Mouse (Mus musculus): ENCODE measurements around the gene Bach2.

Gene Bach2

GRCm38 (mm10) chr4:32530921-32531846, 292.6 kb downstream of the Bach2 start:
- no peak for DNase-seq (ENCODE audit: low spot score)

DNA sequence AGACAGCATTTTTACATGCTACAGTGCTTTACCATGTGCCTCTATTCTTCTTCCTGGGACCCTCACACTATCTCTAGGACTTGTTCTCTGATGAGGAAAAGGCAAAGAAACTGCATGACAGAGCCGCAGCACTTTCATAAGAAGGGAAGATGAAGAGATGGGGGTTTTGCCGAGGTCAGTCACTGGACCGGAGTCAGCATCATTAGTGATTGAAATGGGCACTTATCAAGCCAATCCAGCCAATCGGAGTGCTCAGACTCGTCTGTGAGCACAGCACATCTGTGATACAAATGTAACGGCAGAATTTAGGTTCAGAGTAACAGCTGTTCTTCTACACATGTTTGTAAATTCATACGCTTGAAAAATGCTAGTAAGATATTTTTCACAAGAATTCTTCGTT, 293.5 kb downstream of the Bach2 start:
- no peak for DNase-seq (ENCODE audit: low spot score)

DNA sequence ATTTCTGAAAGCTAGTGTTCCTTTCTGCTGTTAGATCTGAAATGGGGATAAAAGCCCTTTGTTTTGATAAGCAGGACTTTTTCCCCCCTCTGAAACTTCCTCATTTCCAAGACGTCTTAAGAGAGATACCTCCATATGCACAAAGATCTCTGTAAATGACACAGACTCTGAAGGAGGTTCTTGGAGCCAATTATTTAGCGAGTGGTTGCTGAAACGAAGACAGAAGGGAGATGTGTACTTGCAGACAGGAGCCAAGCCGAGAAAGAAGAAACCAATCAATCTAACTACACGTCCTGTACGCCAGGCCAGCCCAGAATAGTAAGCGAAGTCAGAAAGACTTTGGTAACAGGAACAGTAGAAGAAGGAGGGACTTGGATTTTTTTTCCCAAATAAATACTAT, 295.1 kb downstream of the Bach2 start:
- no peak for DNase-seq (ENCODE audit: low spot score)

GRCm38 (mm10) chr4:32535626-32536025, 297.0 kb downstream of the Bach2 start:
- DNase-seq (ENCODE audit: low spot score), result no peak

GRCm38 (mm10) chr4:32536870-32537508, 298.4 kb downstream of the Bach2 start:
- no peak for DNase-seq (ENCODE audit: low spot score)

DNA sequence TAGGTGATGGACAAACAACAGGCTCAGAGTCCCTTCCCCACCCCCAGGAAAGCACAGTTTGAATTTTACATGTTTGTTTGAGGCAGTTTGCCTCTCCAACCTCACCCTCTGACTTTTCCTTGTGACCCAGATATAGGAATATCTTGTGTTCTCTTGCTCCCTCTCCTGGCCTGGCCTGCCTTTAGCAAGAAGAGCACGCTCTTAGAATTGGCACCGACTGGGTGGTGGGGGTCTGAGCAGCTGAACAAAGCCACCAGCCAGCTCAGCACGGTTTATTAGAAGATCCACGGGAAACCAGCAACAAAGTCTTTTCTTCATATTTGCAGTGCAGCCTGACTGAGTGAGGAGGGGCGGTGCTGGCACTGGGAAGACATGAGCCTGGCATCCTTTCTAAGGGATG, 299.5 kb downstream of the Bach2 start:
- DNase-seq (ENCODE audit: low spot score), result no peak

DNA sequence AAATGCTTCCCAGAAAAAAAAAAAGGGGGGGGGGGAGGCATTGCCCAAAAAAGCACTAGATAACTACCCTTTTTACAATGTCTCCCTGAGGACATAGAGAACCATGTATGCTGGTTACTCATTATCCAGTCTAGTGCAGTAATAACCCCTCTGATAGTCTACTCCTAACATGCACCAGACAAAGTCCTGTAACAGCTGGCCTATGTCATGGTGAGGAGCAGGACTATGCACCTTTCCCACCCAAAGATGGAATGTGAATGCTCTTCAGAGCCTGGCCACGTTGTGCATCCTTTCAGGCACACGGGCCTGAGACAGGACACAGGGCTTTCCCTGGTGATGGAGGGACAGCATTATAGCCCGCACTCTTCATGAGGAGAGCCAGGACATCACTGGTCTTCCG, 299.9 kb downstream of the Bach2 start:
- DNase-seq (ENCODE audit: low spot score), result no peak

GRCm38 (mm10) chr4:32538987-32539386, 300.4 kb downstream of the Bach2 start:
- no peak for DNase-seq (ENCODE audit: low spot score)

- DNase-seq (ENCODE audit: low spot score), result no peak
Measured at GRCm38 (mm10) chr4:32544821-32545545, 306.4 kb downstream of the Bach2 start.

GRCm38 (mm10) chr4:32545548-32545947, 306.9 kb downstream of the Bach2 start:
- DNase-seq (ENCODE audit: low spot score), result no peak

DNA sequence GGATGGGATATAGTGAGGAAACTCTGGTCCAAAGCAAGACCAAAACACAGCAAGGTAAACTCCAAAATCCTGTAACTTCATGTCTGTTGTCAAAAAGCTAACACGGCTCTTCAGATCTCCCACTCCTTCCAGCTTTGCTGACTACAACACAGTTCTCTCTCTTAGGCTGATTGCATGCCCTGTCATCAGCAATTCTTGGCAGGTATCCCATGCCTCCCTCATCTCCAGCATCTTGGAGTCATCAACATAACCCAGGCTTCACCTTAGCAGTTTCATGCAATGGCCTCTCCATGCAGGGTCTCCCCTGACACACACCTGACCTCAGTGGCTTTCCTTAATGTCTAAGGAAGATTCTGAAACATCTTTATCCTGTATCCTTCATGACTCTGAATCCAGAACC, 310.5 kb downstream of the Bach2 start:
- no peak for DNase-seq (ENCODE audit: low spot score)

- DNase-seq (ENCODE audit: low spot score), result no peak
Measured at GRCm38 (mm10) chr4:32551337-32551736, 312.7 kb downstream of the Bach2 start.

DNA sequence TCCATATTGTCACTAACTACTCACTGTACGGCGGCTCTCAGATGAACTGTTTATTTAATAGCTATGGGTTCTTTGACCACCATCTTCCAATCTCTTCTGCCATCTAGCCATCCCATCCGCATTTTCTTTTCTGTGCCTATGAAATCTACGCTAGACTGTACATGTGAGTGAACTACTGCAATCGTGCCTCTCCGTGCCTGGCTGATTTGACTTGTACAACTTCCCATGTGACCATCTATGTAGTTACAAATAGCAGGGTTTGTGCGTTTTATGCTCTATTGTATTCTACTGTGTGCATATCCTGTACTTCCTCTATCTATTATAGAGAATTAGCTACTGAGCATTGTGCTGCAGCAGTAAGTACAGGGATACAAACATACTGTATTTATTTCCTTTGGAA, 316.9 kb downstream of the Bach2 start:
- DNase-seq (ENCODE audit: low spot score), result no peak

DNA sequence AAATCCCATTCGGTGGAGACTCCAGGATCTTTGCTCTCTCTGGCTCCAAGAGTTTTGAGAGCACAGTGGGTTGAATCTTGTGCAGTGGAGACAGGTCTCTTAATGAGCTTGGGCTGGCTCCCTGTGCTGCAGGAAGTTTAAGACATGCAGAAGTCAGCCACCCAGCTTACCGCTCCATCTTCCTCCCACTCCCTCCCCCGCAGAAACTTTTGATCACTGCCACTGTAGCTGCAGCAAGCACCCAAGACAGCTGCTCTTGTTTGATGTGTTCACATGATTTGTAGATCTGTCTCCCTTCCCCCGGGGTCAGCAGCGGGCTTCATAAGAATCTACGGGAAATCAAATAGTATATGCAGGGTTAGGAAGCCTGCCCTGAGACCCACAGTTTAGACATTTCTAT, 321.6 kb downstream of the Bach2 start:
- DNase-seq (ENCODE audit: low spot score), result peak; percentile 52

DNA sequence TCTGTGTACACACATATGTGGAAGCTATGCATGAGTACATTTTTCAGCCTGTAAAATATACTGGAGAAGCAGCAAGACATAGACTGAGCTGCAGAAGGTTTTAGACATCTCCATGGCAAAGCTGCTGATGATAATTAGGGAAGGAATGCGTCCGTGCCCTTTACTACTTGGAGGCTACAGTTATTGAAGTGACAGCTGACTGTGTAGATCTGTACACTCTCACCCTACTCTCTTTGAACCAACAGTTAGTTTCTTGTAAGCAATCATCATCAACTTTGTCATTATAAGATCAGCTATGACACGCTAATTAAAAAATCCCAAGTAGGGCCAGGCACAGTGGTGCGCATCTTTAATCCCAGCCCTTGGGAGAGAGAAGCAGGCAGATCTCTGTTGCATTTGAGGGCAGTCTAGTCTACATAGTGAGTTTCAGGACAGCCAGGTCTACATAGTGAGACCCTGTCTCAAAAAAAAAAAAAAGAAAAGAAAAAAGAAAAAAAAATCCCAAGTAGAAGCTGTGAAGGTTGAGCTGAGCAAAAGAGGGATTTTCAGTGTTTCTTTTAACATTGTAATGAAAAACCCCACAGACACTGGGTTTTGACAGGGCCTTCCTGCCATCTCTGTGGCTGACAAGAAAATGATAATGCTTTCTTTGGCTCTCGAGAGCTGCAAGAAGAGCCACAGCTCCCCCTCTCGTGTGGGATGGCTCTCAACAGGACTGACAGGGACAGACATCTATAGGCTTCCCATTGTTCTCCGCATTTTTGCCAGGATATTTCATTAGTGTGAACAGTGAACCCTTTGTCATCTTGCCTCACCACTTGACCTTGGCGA, 322.3 kb downstream of the Bach2 start:
- DNase-seq (ENCODE audit: low spot score), result peak; percentile 52

DNA sequence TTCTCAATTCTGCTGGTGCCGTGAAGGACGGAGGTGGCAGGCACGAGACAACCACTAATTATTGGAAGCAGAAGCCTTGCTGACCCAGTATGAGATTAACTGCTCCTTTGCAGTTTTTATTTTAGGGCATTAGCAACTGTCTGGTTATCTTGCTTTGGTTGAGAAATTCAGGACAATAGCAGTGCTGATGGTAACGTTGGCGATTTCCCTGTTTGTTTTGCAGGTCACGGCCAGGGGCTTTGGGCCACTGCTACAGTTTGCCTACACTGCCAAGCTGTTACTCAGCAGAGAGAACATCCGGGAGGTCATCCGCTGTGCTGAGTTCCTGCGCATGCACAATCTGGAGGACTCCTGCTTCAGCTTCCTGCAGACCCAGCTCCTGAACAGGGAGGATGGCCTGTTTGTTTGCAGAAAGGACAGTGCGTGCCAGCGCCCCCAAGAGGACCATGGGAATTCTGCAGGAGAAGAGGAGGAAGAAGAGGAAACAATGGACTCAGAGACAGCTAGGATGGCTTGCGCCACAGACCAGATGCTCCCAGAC, 323.0 kb downstream of the Bach2 start:
- DNase-seq (ENCODE audit: low spot score), result peak; percentile 68

DNA sequence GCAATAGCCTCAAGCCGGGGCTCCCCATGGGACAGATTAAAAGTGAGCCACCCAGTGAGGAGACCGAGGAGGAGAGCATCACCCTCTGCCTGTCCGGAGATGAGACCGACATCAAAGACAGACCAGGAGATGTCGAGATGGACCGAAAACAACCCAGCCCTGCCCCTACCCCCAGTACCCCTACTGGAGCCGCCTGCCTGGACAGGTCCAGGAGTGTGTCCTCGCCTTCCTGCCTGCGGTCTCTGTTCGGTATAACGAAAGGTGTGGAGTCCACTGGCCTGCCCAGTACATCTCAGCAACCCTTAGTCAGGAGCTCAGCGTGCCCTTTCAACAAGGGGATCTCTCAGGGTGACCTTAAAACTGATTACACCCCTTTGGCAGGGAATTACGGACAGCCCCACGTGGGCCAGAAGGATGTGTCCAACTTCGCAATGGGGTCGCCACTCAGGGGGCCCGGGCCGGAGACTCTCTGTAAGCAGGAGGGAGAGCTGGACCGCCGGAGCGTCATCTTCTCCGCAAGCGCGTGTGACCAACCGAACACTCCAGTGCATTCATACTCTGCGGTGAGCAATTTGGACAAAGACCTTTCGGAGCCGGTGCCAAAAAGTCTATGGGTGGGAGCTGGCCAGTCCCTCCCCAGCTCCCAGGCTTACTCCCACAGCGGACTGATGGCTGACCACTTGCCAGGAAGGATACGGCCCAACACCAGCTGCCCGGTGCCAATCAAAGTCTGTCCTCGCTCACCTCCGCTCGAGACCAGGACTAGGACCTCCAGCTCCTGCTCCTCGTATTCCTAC, 323.9 kb downstream of the Bach2 start:
- no peak for DNase-seq (ENCODE audit: low spot score)

GRCm38 (mm10) chr4:32564416-32564815, 325.8 kb downstream of the Bach2 start:
- no peak for DNase-seq (ENCODE audit: low spot score)

GRCm38 (mm10) chr4:32564918-32565317, 326.3 kb downstream of the Bach2 start:
- no peak for DNase-seq (ENCODE audit: low spot score)

DNA sequence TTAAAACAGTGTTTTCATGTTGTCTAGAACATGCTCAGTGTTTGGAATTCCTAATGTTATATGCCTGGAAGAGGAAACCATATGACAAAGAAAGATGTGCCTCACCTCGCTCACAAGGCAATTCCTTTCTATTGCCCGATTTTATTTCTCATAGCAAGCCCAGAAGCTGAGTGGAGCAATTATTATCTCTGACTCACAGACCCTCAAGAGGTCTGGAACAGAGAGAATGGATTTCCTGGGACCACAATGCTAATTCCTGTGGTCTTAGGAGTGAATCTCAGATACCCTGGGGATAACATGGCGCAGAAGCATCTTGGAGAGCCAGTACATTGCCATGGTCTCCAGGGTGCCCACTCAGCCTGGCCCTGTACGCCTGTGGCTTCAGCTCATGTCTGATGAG, 330.4 kb downstream of the Bach2 start:
- DNase-seq (ENCODE audit: low spot score), result no peak
